In the genomic region with DNA sequence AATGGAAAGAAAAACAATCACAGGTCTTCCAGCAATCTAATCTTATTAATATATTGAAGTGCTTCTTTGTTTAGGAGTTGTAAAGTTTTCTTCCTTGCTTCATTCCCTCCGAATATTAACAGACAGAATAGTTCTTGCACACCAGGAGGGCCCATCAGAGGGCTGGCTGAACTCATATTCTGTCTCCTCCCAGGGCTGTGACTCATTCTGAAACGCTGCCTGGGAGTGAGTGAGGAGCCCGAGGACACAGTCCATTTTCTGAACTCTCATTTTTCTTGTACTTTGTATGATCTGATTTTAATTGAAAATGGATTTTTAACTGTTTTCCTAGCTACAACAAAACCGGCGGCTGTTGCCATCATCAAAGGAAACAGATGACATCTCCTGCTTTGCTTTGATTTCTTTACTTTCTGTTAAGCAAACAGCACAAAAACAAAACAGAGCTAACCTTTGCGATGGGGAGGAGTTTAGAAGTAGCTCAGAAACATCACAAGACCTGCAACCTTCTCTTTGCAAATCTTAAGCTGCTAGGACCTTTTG, we compare ENCODE assay signal across 9 mouse cellular contexts.
DNase-seq lines count a peak whose midpoint lies in the region; ATAC-seq and TF ChIP-seq lines count a peak whose summit lies in the region.
"Had no signal": no experiment of that assay in that cellular context is flagged by ENCODE, and none has a peak within 500 bp of the region (broad histone marks: within the 10 kb centered on the region; RNA-seq: fewer than 3 reads in every experiment).

No protein-coding gene starts in this region.

- no peak overlapping the region for H3K4me2 ChIP-seq in hindbrain, embryonic 16.5 days (ENCODE audit: low read length)
- H3K4me2 ChIP-seq in hindbrain, embryonic 12.5 days (replicated peaks), result no peak overlapping the region
- no peak overlapping the region for H3K4me2 ChIP-seq in kidney, postnatal 0 days (ENCODE audit: low read length)
- H3K4me2 ChIP-seq: limb, embryonic 12.5 days had no signal

- H3K4me3 ChIP-seq in hindbrain, embryonic 16.5 days (ENCODE audit: low read length), result no peak overlapping the region
- H3K4me3 ChIP-seq in hindbrain, embryonic 12.5 days, result no peak overlapping the region
- no peak overlapping the region for H3K4me3 ChIP-seq in kidney, postnatal 0 days (replicated peaks; ENCODE audit: low read depth, low read length)
- H3K4me3 ChIP-seq: limb, embryonic 12.5 days had no signal

- H3K27me3 ChIP-seq in hindbrain, embryonic 16.5 days (replicated peaks; ENCODE audit: control insufficient read depth, insufficient read depth, low read length), result no peaks in the 10 kb centered on the region
- H3K27me3 ChIP-seq in hindbrain, embryonic 12.5 days, result no peaks in the 10 kb centered on the region
- no peaks in the 10 kb centered on the region for H3K27me3 ChIP-seq in kidney, postnatal 0 days (ENCODE audit: insufficient read depth, low read length)
- H3K27me3 ChIP-seq: limb, embryonic 12.5 days had no signal

- no peak overlapping the region for H3K9ac ChIP-seq in hindbrain, embryonic 16.5 days (ENCODE audit: low read depth, low read length)
- no peak overlapping the region for H3K9ac ChIP-seq in hindbrain, embryonic 12.5 days
- no peak overlapping the region for H3K9ac ChIP-seq in kidney, postnatal 0 days (ENCODE audit: low read depth, low read length)
- H3K9ac ChIP-seq: limb, embryonic 12.5 days had no signal

- no peaks in the 10 kb centered on the region for H3K36me3 ChIP-seq in hindbrain, embryonic 16.5 days (ENCODE audit: control insufficient read depth, insufficient read depth, low read length)
- H3K36me3 ChIP-seq in hindbrain, embryonic 12.5 days, result no peaks in the 10 kb centered on the region
- no peaks in the 10 kb centered on the region for H3K36me3 ChIP-seq in kidney, postnatal 0 days (ENCODE audit: insufficient read depth, low read length)
- H3K36me3 ChIP-seq: limb, embryonic 12.5 days had no signal

- ATAC-seq in hindbrain, embryonic 16.5 days, result 0 out of 2 replicates have a peak, but pooled peaks have one; percentile 56
- no peak for ATAC-seq in hindbrain, embryonic 12.5 days (ENCODE audit: low FRiP score)
- ATAC-seq in kidney, postnatal 0 days (replicated peaks; ENCODE audit: low FRiP score, low read depth), result 0 out of 2 replicates have a peak, but pooled peaks have one; percentile 68

- no peak overlapping the region for H3K27ac ChIP-seq in hindbrain, embryonic 16.5 days (ENCODE audit: low read depth, low read length)
- no peak overlapping the region for H3K27ac ChIP-seq in hindbrain, embryonic 12.5 days
- H3K27ac ChIP-seq in kidney, postnatal 0 days, result no peak overlapping the region
- H3K27ac ChIP-seq: limb, embryonic 12.5 days had no signal

- TF ChIP-seq CTCF in kidney, postnatal 0 days (IDR thresholded peaks at IDR 0.05; ENCODE audit: low read depth), result no peak

- H3K4me1 ChIP-seq in hindbrain, embryonic 16.5 days (ENCODE audit: control insufficient read depth, insufficient read depth, low read depth, low read length), result no peaks in the 10 kb centered on the region
- no peaks in the 10 kb centered on the region for H3K4me1 ChIP-seq in hindbrain, embryonic 12.5 days
- H3K4me1 ChIP-seq in kidney, postnatal 0 days (replicated peaks; ENCODE audit: insufficient read depth, low read length), result no peaks in the 10 kb centered on the region
- H3K4me1 ChIP-seq: limb, embryonic 12.5 days had no signal

- WGBS in hindbrain, embryonic 16.5 days, result 69% methylated on average over 6 of the region's 6 CpGs
- WGBS in hindbrain, embryonic 12.5 days, result 64% methylated on average over 6 of the region's 6 CpGs
- WGBS in kidney, postnatal 0 days, result 46% methylated on average over 6 of the region's 6 CpGs

- no peaks in the 10 kb centered on the region for H3K9me3 ChIP-seq in hindbrain, embryonic 16.5 days (ENCODE audit: control insufficient read depth, low read length)
- H3K9me3 ChIP-seq in hindbrain, embryonic 12.5 days (replicated peaks), result no peaks in the 10 kb centered on the region
- no peaks in the 10 kb centered on the region for H3K9me3 ChIP-seq in kidney, postnatal 0 days (replicated peaks; ENCODE audit: low read length)
- H3K9me3 ChIP-seq: limb, embryonic 12.5 days had no signal

- DNase-seq in R1 (ENCODE audit: low read depth, low spot score), result peak; percentile 10
- peak; percentile 38 to 47 for DNase-seq in cerebellum, postnatal 10 days
- peak; percentile 43 for DNase-seq in kidney, postnatal 0 days (ENCODE audit: low spot score)
- no peak for DNase-seq in MN1 (ENCODE audit: low spot score)
- DNase-seq in frontal cortex, postnatal 10 days (ENCODE audit: low spot score in 2 of 2), result no peak
- no peak for DNase-seq in right cerebral cortex, postnatal 36 days (ENCODE audit: low spot score in 2 of 2)

Comparison
In these comparisons a context has a peak if more than half of its experiments do, and no peak if none do; other contexts are left out.
1. DNase-seq: peak in R1 (single experiment), cerebellum, postnatal 10 days (2 of 2) and kidney, postnatal 0 days (single experiment); none in MN1 (single experiment), frontal cortex, postnatal 10 days (0 of 2) and right cerebral cortex, postnatal 36 days (0 of 2).